ENCODE assay signal across 8 mouse cellular contexts in the genomic region with DNA sequence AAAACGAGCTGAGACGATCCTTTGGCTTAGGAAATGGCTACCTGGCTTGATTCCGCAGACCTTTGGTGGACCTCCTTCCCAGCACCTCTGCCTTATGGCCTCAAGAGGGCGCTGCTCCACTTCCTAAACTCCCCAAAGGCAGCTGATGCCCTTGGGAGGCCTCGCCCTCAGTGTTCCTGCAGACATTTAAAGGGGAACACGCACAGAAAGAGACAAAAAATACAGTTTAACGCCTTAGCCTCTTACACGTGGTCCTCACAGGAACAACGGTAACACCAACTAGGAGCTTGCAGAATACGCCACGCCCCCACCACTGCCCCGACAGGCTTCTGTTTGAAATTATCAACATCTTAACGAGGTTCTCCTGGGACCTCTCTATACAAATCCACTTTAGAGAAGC.
A peak's percentile ranks its signal among the peaks of the same experiment; 100 is the strongest.
DNase-seq lines count a peak whose midpoint lies in the region; ATAC-seq lines count a peak whose summit lies in the region.

No protein-coding gene starts in this region.

- no peaks in the 10 kb centered on the region for H3K9me3 ChIP-seq in hindbrain, embryonic 14.5 days (ENCODE audit: control insufficient read depth, low read length)

- no peak overlapping the region for H3K27ac ChIP-seq in hindbrain, embryonic 14.5 days

- no peak overlapping the region for H3K4me3 ChIP-seq in hindbrain, embryonic 14.5 days (replicated peaks; ENCODE audit: low read length)

- DNase-seq in NIH3T3 (ENCODE audit: low read depth): peak; percentile 76
- DNase-seq in cerebellum, adult 9-11 months: peak; percentile 58
- DNase-seq in frontal cortex, postnatal 25 days (ENCODE audit: low spot score in 2 of 2): peak; percentile 68 to 75
- peak; percentile 87 for DNase-seq in hindbrain, embryonic 14.5 days (ENCODE audit: low spot score)
- peak; percentile 78 for DNase-seq in left cerebral cortex, adult 11 months (ENCODE audit: low spot score)
- DNase-seq in lung, postnatal 36 days: peak; percentile 97
- DNase-seq in retina, embryonic 14.5 days (ENCODE audit: low spot score): peak; percentile 95
- peak; percentile 61 to 66 for DNase-seq in thymus, postnatal 36 days

- H3K4me1 ChIP-seq in hindbrain, embryonic 14.5 days (replicated peaks; ENCODE audit: control insufficient read depth, insufficient read depth, low read length): peaks cover 19% of the 10 kb centered on the region; the same call in 1 of the 2 replicates

- H3K27me3 ChIP-seq in hindbrain, embryonic 14.5 days (ENCODE audit: control insufficient read depth, insufficient read depth, low read length): 0 out of 2 replicates have a peak, but pooled peaks cover 5% of the 10 kb centered on the region

- WGBS in hindbrain, embryonic 14.5 days: 7% methylated on average over 13 of the region's 13 CpGs

- no peaks in the 10 kb centered on the region for H3K36me3 ChIP-seq in hindbrain, embryonic 14.5 days (replicated peaks; ENCODE audit: control insufficient read depth, insufficient read depth)

- ATAC-seq in hindbrain, embryonic 14.5 days (ENCODE audit: low FRiP score): peak; percentile 49; the same call in 1 of the 2 replicates

- no peak overlapping the region for H3K9ac ChIP-seq in hindbrain, embryonic 14.5 days

- peak overlapping the region; percentile 48 for H3K4me2 ChIP-seq in hindbrain, embryonic 14.5 days (replicated peaks)
